8 mouse cellular contexts compared by ENCODE assay signal in the genomic region with DNA sequence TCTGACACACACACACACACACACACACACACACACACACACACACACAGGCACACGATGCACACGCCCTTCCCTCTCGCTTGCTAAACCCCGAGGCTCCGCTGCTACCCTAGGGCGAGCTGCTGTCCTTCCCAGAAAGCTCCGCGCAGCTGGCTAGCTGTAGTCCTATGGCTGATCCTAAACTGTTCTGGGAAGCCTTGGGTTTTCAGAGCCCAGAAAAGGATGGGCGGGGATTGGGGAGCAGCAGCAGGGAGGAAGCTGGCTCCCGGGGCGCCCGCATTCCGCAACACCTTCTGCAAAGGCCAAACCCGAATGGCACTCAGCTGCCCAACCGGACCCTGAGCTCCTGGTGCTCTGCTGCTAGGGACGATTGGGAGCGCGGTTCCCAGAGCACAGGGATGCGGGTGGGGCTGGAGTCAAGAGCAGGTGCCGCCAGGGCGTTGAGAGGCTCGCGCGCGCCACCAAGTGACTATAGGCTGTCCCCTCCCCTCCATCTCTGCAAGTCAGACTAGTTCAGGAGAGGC. TPM values are rescaled to one million over a fixed set of nuclear protein-coding genes. Genes with fewer than 3 reads are reported as not detected.
DNase-seq lines count a peak whose midpoint lies in the region; ATAC-seq lines count a peak whose summit lies in the region.

Ccdc85a (minus strand) TSS at position 414 of the 524 bp plus-strand sequence.

- peak within 1 kb of the TSS; percentile 61 for H3K9ac ChIP-seq in hindbrain, embryonic 11.5 days (ENCODE audit: low read depth, low read length)

- peak within 1 kb of the TSS; percentile 58 for H3K27ac ChIP-seq in hindbrain, embryonic 11.5 days (ENCODE audit: low read depth, low read length)

- peak within 1 kb of the TSS; percentile 65 for H3K4me3 ChIP-seq in hindbrain, embryonic 11.5 days (ENCODE audit: low read depth, low read length)

- peaks cover 10% of the 10 kb centered on the region for H3K27me3 ChIP-seq in hindbrain, embryonic 11.5 days (ENCODE audit: control insufficient read depth, insufficient read depth, low read length)

- 0% methylated on average over 25 of the region's 25 CpGs for WGBS in hindbrain, embryonic 11.5 days

- H3K4me2 ChIP-seq in hindbrain, embryonic 11.5 days (replicated peaks; ENCODE audit: low read depth, low read length): peak within 1 kb of the TSS; percentile 98

- ATAC-seq in hindbrain, embryonic 11.5 days (ENCODE audit: low FRiP score): peak; percentile 97

- no peaks in the 10 kb centered on the region for H3K4me1 ChIP-seq in hindbrain, embryonic 11.5 days (replicated peaks; ENCODE audit: control insufficient read depth, insufficient read depth, low read length)

- H3K36me3 ChIP-seq in hindbrain, embryonic 11.5 days (ENCODE audit: control insufficient read depth, insufficient read depth, low read length): no peaks in the 10 kb centered on the region

- no peaks in the 10 kb centered on the region for H3K9me3 ChIP-seq in hindbrain, embryonic 11.5 days (ENCODE audit: control insufficient read depth, low read length)

- peak; percentile 92 for DNase-seq in R1 (ENCODE audit: low read depth, low spot score)
- DNase-seq in cerebellum, postnatal 14 days: peak; percentile 92 to 93
- peak; percentile 88 to 91 for DNase-seq in frontal cortex, postnatal 25 days (ENCODE audit: low spot score in 2 of 2)
- DNase-seq in hindbrain, embryonic 11.5 days (ENCODE audit: low spot score): peak; percentile 90
- DNase-seq in layer of hippocampus, adult 9-10 months (ENCODE audit: low spot score): peak; percentile 87
- DNase-seq in lung, adult 18-20 months: peak; percentile 73 to 78
- peak; percentile 56 for DNase-seq in ovary, postnatal 10 days (ENCODE audit: low spot score)
- peak; percentile 50 for DNase-seq in yolk sac, embryonic 10.5 days (ENCODE audit: low spot score)

RNA-seq across cellular contexts. Expression of gene Ccdc85a, which starts in this region (rescaled TPM):
- 4.1 and 5.2 TPM in 2 replicates for polyA plus RNA-seq in hindbrain, embryonic 11.5 days (2014; fragmentation: Nextera tagmentation; extraction: Ambion mirVana)

Comparison
In these comparisons a context has a peak if more than half of its experiments do, and no peak if none do; other contexts are left out.
1. Peak in every context shown above with its lines: DNase-seq, ATAC-seq, H3K4me3 ChIP-seq and H3K27ac ChIP-seq.